Mouse (Mus musculus) frontal cortex, postnatal 14 days (tissue): Measurements from ENCODE around the gene Olfr1269.

Source experiments
- DNase-seq, 2 experiments: peaks; one replicate each; pipeline ENCODE4 v3.0.0; 2022; ENCODE audit warnings: low spot score in 2 of 2

Olfr1269 gene

GRCm38 (mm10) chr2:90121312-90121711, at the start of gene Olfr1269:
TSS of gene Olfr1269 (minus strand) at chr2:90121412.
- no peak for DNase-seq

- DNase-seq = no peak
Measured at GRCm38 (mm10) chr2:90153916-90154315, 32.7 kb upstream of the Olfr1269 start.

- no peak for DNase-seq
Measured at GRCm38 (mm10) chr2:90152991-90153390, 31.8 kb upstream of the Olfr1269 start, which contains the start of gene Olfr1270. TSS of gene Olfr1270 (minus strand) at chr2:90153091.

DNA sequence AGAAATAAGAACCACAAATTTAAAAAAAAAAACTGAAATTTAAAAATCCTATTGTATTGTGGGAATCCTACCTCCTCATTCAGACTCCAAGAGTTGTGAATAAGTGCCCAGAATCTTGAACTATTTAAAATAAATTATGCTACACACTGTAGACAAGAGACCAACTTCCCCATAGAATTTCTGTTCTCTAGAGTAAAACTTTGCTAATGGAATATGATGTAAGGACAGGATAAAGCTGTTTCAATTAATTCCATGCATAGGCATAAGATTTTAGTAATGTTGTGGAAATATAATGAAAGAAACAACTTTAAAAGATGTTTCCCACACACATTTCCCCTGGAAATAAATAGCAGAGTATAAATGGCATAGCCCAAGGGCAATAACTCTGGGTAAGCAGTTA, 21.0 kb upstream of the Olfr1269 start, which contains the start of gene Olfr32:
Gene Olfr32, minus strand, starts transcription at position 101 of the 400 bp plus-strand sequence.
- DNase-seq = no peak

GRCm38 (mm10) chr2:90070065-90070464, 51.1 kb downstream of the Olfr1269 start:
- no peak for DNase-seq
